Comparison of ENCODE assay signal across 8 mouse cellular contexts in genomic region chr11:20542739-20543452, GRCm38 (mm10). TPM values are rescaled to one million over a fixed set of nuclear protein-coding genes. Genes with fewer than 3 reads are reported as not detected.
DNase-seq lines count a peak whose midpoint lies in the region; ATAC-seq lines count a peak whose summit lies in the region.

Gene Sertad2 (plus strand): TSS chr11:20543253.

- H3K27me3 ChIP-seq in lung, embryonic 16.5 days (ENCODE audit: control insufficient read depth, insufficient read depth, low read depth, low read length): no peaks in the 10 kb centered on the region

- peak; percentile 97 for DNase-seq in MEL-GATA-1-ER (ENCODE audit: extremely low read depth, low read depth)
- peak; percentile 99 for DNase-seq in cerebellum, adult 8-10 months
- peak; percentile 99 for DNase-seq in forelimb bud, embryonic 11.5 days (ENCODE audit: low read depth, low spot score)
- DNase-seq in layer of hippocampus, adult 9-10 months (ENCODE audit: low spot score): peak; percentile 95
- peak; percentile 94 for DNase-seq in ovary, postnatal 10 days (ENCODE audit: low spot score)
- peak; percentile 98 to 99 for DNase-seq in thymus, postnatal 10 days (ENCODE audit: low spot score in 2 of 2)

- H3K4me2 ChIP-seq in lung, embryonic 16.5 days (ENCODE audit: low read depth, low read length): peak within 1 kb of the TSS; percentile 90

- WGBS in lung, embryonic 16.5 days: under 1% methylated on average over 51 of the region's 62 CpGs

- peaks cover 6% of the 10 kb centered on the region for H3K4me1 ChIP-seq in lung, embryonic 16.5 days (replicated peaks; ENCODE audit: control insufficient read depth, insufficient read depth, low read length)

- peak within 1 kb of the TSS; percentile 85 for H3K4me3 ChIP-seq in lung, embryonic 16.5 days (ENCODE audit: low read length)

- peak within 1 kb of the TSS; percentile 91 for H3K27ac ChIP-seq in lung, embryonic 16.5 days (ENCODE audit: low read length)

- ATAC-seq in hematopoietic stem cell, adult 5-6 weeks (replicated peaks in 1 of 2; ENCODE audit: insufficient read depth in 1 of 2, low FRiP score in 2 of 2, low TSS enrichment in 1 of 2, low read depth in 1 of 2, poor library complexity in 2 of 2, severe bottlenecking in 2 of 2): peak; percentile 96 to 97
- peak; percentile 99 for ATAC-seq in lung, embryonic 16.5 days (ENCODE audit: low read depth)

- H3K36me3 ChIP-seq in lung, embryonic 16.5 days (ENCODE audit: control insufficient read depth, insufficient read depth, low read length): no peaks in the 10 kb centered on the region

- no peaks in the 10 kb centered on the region for H3K9me3 ChIP-seq in lung, embryonic 16.5 days (ENCODE audit: control insufficient read depth, low read length)

- H3K9ac ChIP-seq in lung, embryonic 16.5 days (ENCODE audit: low read length): peak within 1 kb of the TSS; percentile 83

RNA-seq across cellular contexts. Expression of gene Sertad2, which starts in this region (rescaled TPM):
- 17.8 and 23.3 TPM in 2 replicates for total RNA-seq in hematopoietic stem cell, adult 5-6 weeks (2017)
- 39.8 and 45.0 TPM in 2 replicates for polyA plus RNA-seq in lung, embryonic 16.5 days (2015; fragmentation: Nextera tagmentation; extraction: Ambion mirVana)

Comparison
In these comparisons a context has a peak if more than half of its experiments do, and no peak if none do; other contexts are left out.
1. Peak in every context shown above with its lines: DNase-seq, ATAC-seq, H3K4me3 ChIP-seq and H3K27ac ChIP-seq.